Mouse (Mus musculus) activated CD4-positive, CD25-positive, alpha-beta regulatory T cell, adult 9 weeks (primary cell): ENCODE data around the gene Kdm6a. TPM values are rescaled to one million over a fixed set of nuclear protein-coding genes. Genes with fewer than 3 reads are reported as not detected.

Experiments used
- polyA plus RNA-seq: library from polyadenylated mRNA; unstranded; fragments of 100-300 nt; shearing (Covaris generic); gene quantifications from one replicate; pipeline ENCODE4 v1.2.1, GENCODE M21; 2017

The Kdm6a gene
- polyA plus RNA-seq, result 64.7 TPM

GRCm38 (mm10) chrX:18162192-18162857 lies at the start of gene Kdm6a:
Gene Kdm6a, plus strand, starts transcription at chrX:18162575.

GRCm38 (mm10) chrX:18145557-18145956 lies 16.8 kb upstream of the Kdm6a start, which contains the start of gene Dusp21:
Gene Dusp21, plus strand, starts transcription at chrX:18145857.

Other genes starting within 250 kb of the Kdm6a start
- gene Dusp21, start 16.7 kb upstream of the Kdm6a start, polyA plus RNA-seq, result not detected